Mouse (Mus musculus) neural tube, embryonic 11.5 days (tissue): ENCODE measurements around the gene Apoa2. TPM values are rescaled to one million over a fixed set of nuclear protein-coding genes. Genes with fewer than 3 reads are reported as not detected.

Experiments
- ATAC-seq: fragments of 200-750 bp; cut with Nextera tagmentation; 2 replicates; pipeline ENCODE4 v1.8.0; 2017; ENCODE audit warnings: moderate number of reproducible peaks, mild to moderate bottlenecking, moderate TSS enrichment, moderate library complexity; ENCODE audit not compliant: insufficient read depth, low FRiP score, low TSS enrichment
- DNase-seq: peaks from one replicate; pipeline ENCODE4 v3.0.0-alpha.2; 2015; ENCODE audit warnings: low spot score
- H3K27ac ChIP-seq: fragments of 300-500 bp; sonication (generic); 2 replicates; pipeline ENCODE4 v1.5.1; 2014; ENCODE audit warnings: low read depth, mild to moderate bottlenecking, low read length
- H3K27me3 ChIP-seq: fragments of 300-500 bp; sonication (generic); 2 replicates; pipeline ENCODE4 v1.6.1; 2014; ENCODE audit warnings: mild to moderate bottlenecking, low read length, mixed read lengths; ENCODE audit not compliant: control insufficient read depth, insufficient read depth
- H3K36me3 ChIP-seq: fragments of 300-500 bp; sonication (generic); 2 replicates; pipeline ENCODE4 v1.6.1; 2014; ENCODE audit warnings: mild to moderate bottlenecking, low read length, moderate library complexity, mixed read lengths; ENCODE audit not compliant: control insufficient read depth, insufficient read depth
- H3K4me1 ChIP-seq: fragments of 300-500 bp; sonication (generic); 2 replicates; pipeline ENCODE4 v1.6.1; 2014; ENCODE audit warnings: low read length, mixed read lengths; ENCODE audit not compliant: control insufficient read depth, insufficient read depth
- H3K4me2 ChIP-seq: fragments of 300-500 bp; sonication (generic); 2 replicates; pipeline ENCODE4 v1.6.1; 2014; ENCODE audit warnings: low read depth, mild to moderate bottlenecking, moderate library complexity
- H3K4me3 ChIP-seq: fragments of 300-500 bp; sonication (generic); 2 replicates; pipeline ENCODE4 v1.5.1; 2014; ENCODE audit warnings: low read depth, low read length
- H3K9ac ChIP-seq: fragments of 300-500 bp; sonication (generic); 2 replicates; pipeline ENCODE4 v1.6.1; 2014; ENCODE audit warnings: mild to moderate bottlenecking, low read length
- H3K9me3 ChIP-seq: fragments of 300-500 bp; sonication (generic); 2 replicates; pipeline ENCODE4 v1.6.1; 2016; ENCODE audit warnings: low read length; ENCODE audit not compliant: control insufficient read depth
- WGBS: fragments of 180-500 bp; shearing (Covaris S2); extraction: QIAGEN DNeasy Blood & Tissue Kit; methylation state at CpG from one replicate; pipeline ENCODE4 v1.1.7; 2014; 5-methylcytosine and 5-hydroxymethylcytosine counted together
- polyA plus RNA-seq: library from polyadenylated mRNA; unstranded; fragments of >200 nt; fragmentation: Nextera tagmentation; extraction: Ambion mirVana; gene quantifications from 2 replicates; pipeline ENCODE4 v1.2.1, GENCODE M21; 2014

The Apoa2 gene
- polyA plus RNA-seq, 1 experiment from 2014 or later = 4.9 TPM

DNA sequence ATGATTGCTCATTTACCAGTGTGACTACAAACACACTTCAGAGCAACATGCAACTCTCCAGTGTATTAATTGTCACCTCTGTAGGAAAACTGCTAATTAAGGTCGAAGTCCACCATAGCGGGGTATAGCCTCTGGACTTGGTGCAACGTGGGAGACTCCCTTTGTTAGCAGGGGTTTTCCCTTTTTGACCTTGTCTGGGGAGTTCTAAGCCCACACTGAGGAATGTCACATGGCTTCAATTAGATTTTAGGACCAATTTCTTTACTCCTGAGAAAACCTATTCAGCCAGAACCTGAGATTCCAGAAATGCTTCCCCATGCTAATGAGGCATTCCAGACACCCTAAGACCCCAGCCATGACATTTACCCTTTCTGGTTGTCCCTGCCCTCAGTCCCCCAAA is 5.4 kb downstream of the Apoa2 start:
- Histone ChIP-seq H3K4me3 (no peak overlapping the region), H3K27ac (no peak overlapping the region), H3K4me2 (no peak overlapping the region), H3K27me3 (no peaks in the 10 kb centered on the region), H3K9ac (no peak overlapping the region), H3K9me3 (no peaks in the 10 kb centered on the region), H3K4me1 (no peaks in the 10 kb centered on the region), H3K36me3 (peaks cover 8% of the 10 kb centered on the region)
- ATAC-seq (no peak), DNase-seq (no peak)
- WGBS = 68% methylated on average over 3 of the region's 3 CpGs

DNA sequence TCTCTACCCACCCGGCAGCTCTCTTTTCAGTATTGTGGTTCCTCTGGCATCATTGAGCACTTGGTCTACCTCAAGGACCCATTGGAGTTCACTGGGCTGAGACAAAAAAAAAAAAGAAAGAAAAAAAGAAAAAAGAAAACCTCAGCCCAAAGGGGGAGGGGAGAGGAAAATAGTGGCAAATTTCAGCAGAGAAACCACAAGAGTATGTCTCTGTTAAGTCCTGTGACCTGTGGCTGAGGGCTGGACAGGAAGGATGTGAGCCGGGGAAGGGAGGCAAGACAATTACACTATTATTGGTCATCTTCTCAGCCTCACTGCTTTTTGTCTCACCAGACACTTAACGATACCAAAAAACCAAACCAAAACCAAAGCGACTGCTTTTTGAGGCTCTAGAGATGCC is 7.0 kb downstream of the Apoa2 start:
- Histone ChIP-seq H3K4me1 (no peaks in the 10 kb centered on the region), H3K27me3 (no peaks in the 10 kb centered on the region), H3K36me3 (peaks cover 16% of the 10 kb centered on the region), H3K27ac (no peak overlapping the region), H3K9me3 (no peaks in the 10 kb centered on the region), H3K4me3 (no peak overlapping the region), H3K4me2 (no peak overlapping the region), H3K9ac (no peak overlapping the region)
- 83% methylated on average over 4 of the region's 4 CpGs for WGBS
- DNase-seq = no peak
- ATAC-seq = no peak

DNA sequence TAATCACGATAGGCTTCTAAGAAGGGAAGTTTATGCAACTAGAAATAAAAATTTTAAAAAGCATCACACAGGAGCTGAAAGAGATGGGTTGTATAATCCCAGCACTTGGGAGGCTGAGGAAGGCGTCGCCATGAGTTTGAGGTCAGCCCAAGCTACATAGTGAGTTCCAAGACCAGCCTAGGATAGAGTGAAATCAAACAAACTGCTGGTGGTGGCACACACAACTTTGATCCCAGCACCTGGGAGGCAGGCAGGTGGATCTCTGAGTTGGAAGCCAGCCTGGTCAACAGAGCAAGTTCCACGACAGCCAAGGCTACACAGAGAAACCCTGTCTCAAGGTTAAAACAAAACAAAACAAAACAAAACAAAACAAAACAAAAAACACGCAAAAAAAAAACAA is 7.5 kb downstream of the Apoa2 start:
- Histone ChIP-seq H3K4me3 (no peak overlapping the region), H3K4me2 (no peak overlapping the region), H3K4me1 (no peaks in the 10 kb centered on the region), H3K27ac (no peak overlapping the region), H3K9ac (no peak overlapping the region), H3K9me3 (no peaks in the 10 kb centered on the region), H3K36me3 (peaks cover 16% of the 10 kb centered on the region), H3K27me3 (no peaks in the 10 kb centered on the region)
- ATAC-seq = no peak
- 88% methylated on average over 5 of the region's 5 CpGs for WGBS
- DNase-seq = no peak

DNA sequence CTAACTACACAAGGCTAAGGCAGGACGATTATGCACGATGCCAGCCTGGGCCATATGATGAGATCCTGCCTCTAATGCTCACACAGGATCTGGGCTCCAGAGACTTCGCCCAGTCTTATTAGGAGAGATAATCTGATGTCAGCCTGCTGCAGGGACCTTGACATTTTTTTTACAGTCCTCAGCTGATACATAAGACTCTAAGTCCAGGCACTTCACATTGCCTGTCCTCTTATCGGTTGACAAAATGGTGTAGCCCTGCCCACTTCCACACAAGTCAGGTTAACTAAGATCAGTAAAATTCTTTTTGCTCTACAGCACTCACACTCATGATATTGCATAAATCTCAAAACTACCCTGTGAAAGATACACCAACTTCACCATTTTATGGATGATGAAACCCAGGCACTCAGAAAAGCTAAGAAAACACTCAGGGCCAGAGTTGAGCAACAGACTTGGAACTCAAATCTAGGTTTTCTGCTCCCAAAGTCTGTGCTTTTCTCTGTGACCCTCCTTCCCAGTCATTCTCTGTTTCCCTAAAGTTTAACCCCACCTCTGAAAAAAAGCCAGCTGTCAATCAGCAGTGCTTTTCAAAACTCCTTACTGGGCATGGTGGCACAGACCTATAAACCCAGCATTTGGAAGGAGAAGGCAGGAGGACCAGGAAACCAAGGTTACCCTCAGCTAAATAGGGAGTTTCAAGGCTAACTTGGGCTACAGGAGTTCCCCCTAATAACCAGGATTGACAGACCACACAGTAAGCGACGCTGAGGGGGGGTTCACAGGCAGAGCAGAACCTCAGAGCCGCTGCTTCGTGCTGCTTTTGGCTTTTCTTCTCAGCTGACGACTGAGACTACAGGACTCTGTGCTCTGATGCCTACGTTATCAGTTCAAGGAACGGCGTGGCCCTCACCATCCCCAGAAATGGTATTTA is 8.2 kb downstream of the Apoa2 start:
- Histone ChIP-seq H3K4me1 (no peaks in the 10 kb centered on the region), H3K4me2 (no peak overlapping the region), H3K4me3 (no peak overlapping the region), H3K9ac (no peak overlapping the region), H3K9me3 (no peaks in the 10 kb centered on the region), H3K27ac (no peak overlapping the region), H3K36me3 (peaks cover 18% of the 10 kb centered on the region), H3K27me3 (no peaks in the 10 kb centered on the region)
- no peak for ATAC-seq
- no peak for DNase-seq
- WGBS = 85% methylated on average over 12 of the region's 12 CpGs

DNA sequence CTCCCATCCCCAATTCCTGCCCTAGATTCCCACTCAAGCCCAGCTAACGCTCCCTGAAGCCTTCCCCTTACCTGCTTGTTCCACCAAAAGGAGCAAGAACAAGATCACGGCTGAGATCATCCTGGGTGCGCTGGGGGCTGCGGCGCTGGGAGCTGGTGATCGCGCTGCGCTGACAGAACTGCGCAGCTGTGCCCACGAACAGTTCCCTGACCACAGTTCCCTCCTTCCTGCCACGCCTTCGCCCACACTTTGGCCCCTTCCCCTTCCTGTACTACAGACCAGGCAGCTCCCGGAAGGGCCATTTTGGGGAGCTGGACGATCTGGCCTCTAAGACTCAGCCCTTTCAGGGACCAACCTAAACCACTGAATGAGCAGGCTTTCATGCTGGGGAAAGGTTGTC is 9.3 kb downstream of the Apoa2 start, which contains the start of gene Fcer1g:
Fcer1g (minus strand) TSS at position 240 of the 400 bp plus-strand sequence.
- Histone ChIP-seq H3K4me2 (no peak within 1 kb of the TSS), H3K9me3 (no peaks in the 10 kb centered on the region), H3K27me3 (no peaks in the 10 kb centered on the region), H3K4me3 (no peak within 1 kb of the TSS), H3K4me1 (no peaks in the 10 kb centered on the region), H3K9ac (no peak within 1 kb of the TSS), H3K36me3 (peaks cover 19% of the 10 kb centered on the region), H3K27ac (no peak within 1 kb of the TSS)
- ATAC-seq (no peak), DNase-seq (no peak)
- WGBS = 93% methylated on average over 14 of the region's 14 CpGs

DNA sequence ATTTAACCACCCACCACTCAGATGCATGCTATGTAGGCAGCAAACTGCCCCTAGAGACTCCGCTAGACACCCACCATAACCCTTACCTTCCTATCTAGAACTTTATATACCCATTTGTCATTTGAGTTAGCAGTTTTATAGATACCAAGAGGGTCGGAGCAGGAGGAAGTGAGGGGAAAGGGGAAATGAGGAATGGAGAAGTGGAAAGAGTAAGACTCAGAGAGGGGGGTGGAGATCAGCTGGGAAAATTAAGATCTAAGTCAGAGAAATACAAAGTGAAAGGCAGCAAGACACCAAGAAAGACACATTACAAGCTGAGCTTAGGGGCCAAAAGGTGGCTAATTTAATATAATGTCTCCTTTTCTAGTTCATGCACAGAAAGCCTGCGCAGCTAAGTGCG is 9.7 kb downstream of the Apoa2 start:
- no peak overlapping the region for H3K9ac ChIP-seq
- ATAC-seq = no peak
- 91% methylated on average over 4 of the region's 4 CpGs for WGBS
- H3K9me3 ChIP-seq = no peaks in the 10 kb centered on the region
- H3K27ac ChIP-seq = no peak overlapping the region
- H3K27me3 ChIP-seq = no peaks in the 10 kb centered on the region
- H3K4me1 ChIP-seq = no peaks in the 10 kb centered on the region
- no peak overlapping the region for H3K4me3 ChIP-seq
- H3K4me2 ChIP-seq = no peak overlapping the region
- H3K36me3 ChIP-seq = peaks cover 19% of the 10 kb centered on the region
- no peak for DNase-seq

DNA sequence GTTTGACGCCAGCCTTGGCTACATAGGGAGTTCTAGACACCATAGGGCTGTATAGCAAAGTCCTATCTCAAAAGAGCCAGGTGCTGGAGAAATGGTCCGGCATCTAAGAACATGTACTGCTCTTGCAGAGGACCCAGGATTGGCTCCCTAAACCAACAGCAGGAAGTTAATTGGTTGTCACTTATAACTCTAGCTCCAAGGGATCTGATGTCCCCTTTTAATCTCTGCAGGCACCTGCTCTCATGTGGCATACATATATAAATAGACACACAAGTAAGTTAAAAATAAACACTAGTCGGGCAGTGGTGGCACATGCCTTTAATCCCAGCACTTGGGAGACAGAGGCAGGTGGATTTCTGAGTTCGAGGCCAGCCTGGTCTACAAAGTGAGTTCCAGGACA is 10.9 kb downstream of the Apoa2 start:
- ATAC-seq (no peak), DNase-seq (no peak)
- Histone ChIP-seq H3K4me2 (no peak overlapping the region), H3K4me3 (no peak overlapping the region), H3K4me1 (no peaks in the 10 kb centered on the region), H3K27me3 (no peaks in the 10 kb centered on the region), H3K9ac (no peak overlapping the region), H3K36me3 (peaks cover 19% of the 10 kb centered on the region), H3K9me3 (no peaks in the 10 kb centered on the region), H3K27ac (no peak overlapping the region)
- 87% methylated on average over 4 of the region's 4 CpGs for whole genome bisulfite sequencing

DNA sequence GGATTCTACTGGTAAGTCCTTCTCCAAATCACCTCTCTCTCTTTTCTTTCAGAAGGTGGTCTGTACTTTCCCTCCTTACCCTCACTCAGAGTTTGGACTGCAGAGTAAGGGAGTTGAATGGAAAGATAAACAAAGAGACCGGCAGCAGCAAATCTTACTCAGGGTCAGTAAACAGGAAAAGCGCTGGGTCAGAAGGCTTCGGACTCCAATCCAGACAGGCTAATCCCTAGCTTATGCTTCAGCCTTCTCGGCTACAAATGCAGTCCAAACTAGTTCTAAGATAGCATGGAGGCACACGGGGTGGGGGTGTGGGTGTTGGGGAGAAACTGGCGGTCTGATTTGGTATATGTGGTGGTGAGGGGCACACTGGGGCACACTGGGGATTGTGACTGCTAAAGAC is 12.6 kb downstream of the Apoa2 start:
- H3K9ac ChIP-seq = no peak overlapping the region
- H3K27ac ChIP-seq = no peak overlapping the region
- ATAC-seq (no peak), DNase-seq (no peak)
- no peak overlapping the region for H3K4me2 ChIP-seq
- H3K4me1 ChIP-seq = no peaks in the 10 kb centered on the region
- no peaks in the 10 kb centered on the region for H3K9me3 ChIP-seq
- no peak overlapping the region for H3K4me3 ChIP-seq
- WGBS = 90% methylated on average over 6 of the region's 6 CpGs
- H3K27me3 ChIP-seq = no peaks in the 10 kb centered on the region
- H3K36me3 ChIP-seq = peaks cover 19% of the 10 kb centered on the region

DNA sequence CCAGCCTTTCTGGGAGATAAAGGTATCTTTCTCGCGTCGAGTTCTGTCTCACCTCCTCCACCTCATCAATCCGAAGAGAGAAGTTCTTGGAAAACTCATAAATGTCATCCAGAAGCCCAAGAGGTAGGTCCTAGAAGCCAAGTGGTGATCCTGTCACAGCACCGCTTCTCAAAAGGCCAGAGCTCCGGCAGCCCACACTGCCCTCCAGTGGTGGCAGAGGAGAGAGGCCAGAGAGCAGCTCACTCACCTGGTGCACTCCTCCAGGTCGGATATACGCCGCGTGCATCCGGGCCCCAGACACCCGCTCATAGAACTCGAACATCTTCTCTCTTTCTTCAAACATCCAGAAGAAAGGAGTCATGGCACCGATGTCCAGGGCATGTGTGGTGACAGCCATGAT is 13.6 kb downstream of the Apoa2 start:
- Histone ChIP-seq H3K9ac (no peak overlapping the region), H3K4me3 (no peak overlapping the region), H3K27me3 (no peaks in the 10 kb centered on the region), H3K36me3 (peaks cover 19% of the 10 kb centered on the region), H3K4me2 (no peak overlapping the region), H3K4me1 (no peaks in the 10 kb centered on the region), H3K9me3 (no peaks in the 10 kb centered on the region), H3K27ac (no peak overlapping the region)
- ATAC-seq (no peak), DNase-seq (peak; percentile 71)
- WGBS = 74% methylated on average over 14 of the region's 14 CpGs
